Mouse (Mus musculus): ENCODE results near the gene Hoxb3. TPM values are rescaled to one million over a fixed set of nuclear protein-coding genes. Genes with fewer than 3 reads are reported as not detected.

Hoxb3 gene
- polyA plus RNA-seq, 1 experiment from 2014 or later: 13.9 TPM

GRCm38 (mm10) chr11:96306908-96307269 lies 16.2 kb upstream of the Hoxb3 start:
- Histone ChIP-seq H3K9ac (replicated peaks; ENCODE audit: low read depth, low read length) (peak overlapping the region; percentile 100), H3K9me3 (ENCODE audit: control insufficient read depth, low read length) (no peaks in the 10 kb centered on the region), H3K4me2 (ENCODE audit: low read depth, low read length) (peak overlapping the region; percentile 100), H3K27ac (ENCODE audit: low read depth, low read length) (peak overlapping the region; percentile 100), H3K36me3 (ENCODE audit: control insufficient read depth, insufficient read depth, low read length) (peaks cover 26% of the 10 kb centered on the region; the same call in 1 of the 2 replicates), H3K27me3 (ENCODE audit: control insufficient read depth, insufficient read depth, low read length) (no peaks in the 10 kb centered on the region), H3K4me1 (ENCODE audit: control insufficient read depth, insufficient read depth, low read length) (peaks cover 59% of the 10 kb centered on the region), H3K4me3 (ENCODE audit: low read depth, low read length) (peak overlapping the region; percentile 95)
- ATAC-seq (ENCODE audit: low read depth): peak; percentile 77
- WGBS: 4% methylated on average over 13 of the region's 13 CpGs

GRCm38 (mm10) chr11:96308763-96309162 lies 14.4 kb upstream of the Hoxb3 start:
- no peak for ATAC-seq (ENCODE audit: low read depth)
- Histone ChIP-seq H3K27ac (ENCODE audit: low read depth, low read length) (peak overlapping the region; percentile 100), H3K9ac (replicated peaks; ENCODE audit: low read depth, low read length) (peak overlapping the region; percentile 100), H3K27me3 (ENCODE audit: control insufficient read depth, insufficient read depth, low read length) (no peaks in the 10 kb centered on the region), H3K4me2 (ENCODE audit: low read depth, low read length) (peak overlapping the region; percentile 100), H3K9me3 (ENCODE audit: control insufficient read depth, low read length) (no peaks in the 10 kb centered on the region), H3K4me3 (ENCODE audit: low read depth, low read length) (peak overlapping the region; percentile 95), H3K36me3 (ENCODE audit: control insufficient read depth, insufficient read depth, low read length) (peaks cover 18% of the 10 kb centered on the region; the same call in 1 of the 2 replicates), H3K4me1 (ENCODE audit: control insufficient read depth, insufficient read depth, low read length) (peaks cover 65% of the 10 kb centered on the region)
- 5% methylated on average over 4 of the region's 4 CpGs for WGBS

GRCm38 (mm10) chr11:96309288-96309687 lies 13.8 kb upstream of the Hoxb3 start:
- Histone ChIP-seq H3K27ac (ENCODE audit: low read depth, low read length) (peak overlapping the region; percentile 100), H3K4me3 (ENCODE audit: low read depth, low read length) (peak overlapping the region; percentile 95), H3K4me1 (ENCODE audit: control insufficient read depth, insufficient read depth, low read length) (peaks cover 67% of the 10 kb centered on the region), H3K36me3 (ENCODE audit: control insufficient read depth, insufficient read depth, low read length) (peaks cover 13% of the 10 kb centered on the region; the same call in 1 of the 2 replicates), H3K4me2 (ENCODE audit: low read depth, low read length) (peak overlapping the region; percentile 100), H3K9ac (replicated peaks; ENCODE audit: low read depth, low read length) (peak overlapping the region; percentile 100), H3K27me3 (ENCODE audit: control insufficient read depth, insufficient read depth, low read length) (no peaks in the 10 kb centered on the region), H3K9me3 (ENCODE audit: control insufficient read depth, low read length) (no peaks in the 10 kb centered on the region)
- 0% methylated on average over 4 of the region's 4 CpGs for WGBS
- no peak for ATAC-seq (ENCODE audit: low read depth)

- Histone ChIP-seq H3K9ac (replicated peaks; ENCODE audit: low read depth, low read length) (peak overlapping the region; percentile 100), H3K27ac (ENCODE audit: low read depth, low read length) (peak overlapping the region; percentile 100), H3K36me3 (ENCODE audit: control insufficient read depth, insufficient read depth, low read length) (peaks cover 7% of the 10 kb centered on the region; the same call in 1 of the 2 replicates), H3K27me3 (ENCODE audit: control insufficient read depth, insufficient read depth, low read length) (no peaks in the 10 kb centered on the region), H3K4me3 (ENCODE audit: low read depth, low read length) (peak overlapping the region; percentile 95), H3K4me1 (ENCODE audit: control insufficient read depth, insufficient read depth, low read length) (peaks cover 72% of the 10 kb centered on the region), H3K4me2 (ENCODE audit: low read depth, low read length) (peak overlapping the region; percentile 100), H3K9me3 (ENCODE audit: control insufficient read depth, low read length) (no peaks in the 10 kb centered on the region)
- no peak for ATAC-seq (ENCODE audit: low read depth)
- WGBS: 4% methylated on average over 20 of the region's 20 CpGs
Observed at GRCm38 (mm10) chr11:96310183-96310938, 12.8 kb upstream of the Hoxb3 start.

GRCm38 (mm10) chr11:96311097-96311496 lies 12.0 kb upstream of the Hoxb3 start:
- Histone ChIP-seq H3K4me3 (ENCODE audit: low read depth, low read length) (peak overlapping the region; percentile 95), H3K36me3 (ENCODE audit: control insufficient read depth, insufficient read depth, low read length) (peaks cover 2% of the 10 kb centered on the region; the same call in 1 of the 2 replicates), H3K9ac (replicated peaks; ENCODE audit: low read depth, low read length) (peak overlapping the region; percentile 100), H3K9me3 (ENCODE audit: control insufficient read depth, low read length) (no peaks in the 10 kb centered on the region), H3K27me3 (ENCODE audit: control insufficient read depth, insufficient read depth, low read length) (no peaks in the 10 kb centered on the region), H3K4me1 (ENCODE audit: control insufficient read depth, insufficient read depth, low read length) (peaks cover 71% of the 10 kb centered on the region), H3K4me2 (ENCODE audit: low read depth, low read length) (peak overlapping the region; percentile 100), H3K27ac (ENCODE audit: low read depth, low read length) (peak overlapping the region; percentile 100)
- no peak for ATAC-seq (ENCODE audit: low read depth)
- 2% methylated on average over 6 of the region's 6 CpGs for WGBS

GRCm38 (mm10) chr11:96311520-96312417 lies 11.4 kb upstream of the Hoxb3 start:
- peak overlapping the region; percentile 95 for H3K4me3 ChIP-seq (ENCODE audit: low read depth, low read length)
- ATAC-seq (ENCODE audit: low read depth): peak; percentile 67
- H3K4me2 ChIP-seq (ENCODE audit: low read depth, low read length): peak overlapping the region; percentile 100
- no peaks in the 10 kb centered on the region for H3K36me3 ChIP-seq (ENCODE audit: control insufficient read depth, insufficient read depth, low read length)
- 1% methylated on average over 31 of the region's 31 CpGs for WGBS
- H3K27me3 ChIP-seq (ENCODE audit: control insufficient read depth, insufficient read depth, low read length): no peaks in the 10 kb centered on the region
- peak overlapping the region; percentile 100 for H3K27ac ChIP-seq (ENCODE audit: low read depth, low read length)
- peak overlapping the region; percentile 100 for H3K9ac ChIP-seq (replicated peaks; ENCODE audit: low read depth, low read length)
- H3K4me1 ChIP-seq (ENCODE audit: control insufficient read depth, insufficient read depth, low read length): peaks cover 71% of the 10 kb centered on the region
- no peaks in the 10 kb centered on the region for H3K9me3 ChIP-seq (ENCODE audit: control insufficient read depth, low read length)

- H3K4me3 ChIP-seq (ENCODE audit: low read depth, low read length): peak overlapping the region; percentile 95
- no peaks in the 10 kb centered on the region for H3K36me3 ChIP-seq (ENCODE audit: control insufficient read depth, insufficient read depth, low read length)
- no peak for ATAC-seq (ENCODE audit: low read depth)
- H3K9me3 ChIP-seq (ENCODE audit: control insufficient read depth, low read length): no peaks in the 10 kb centered on the region
- H3K4me2 ChIP-seq (ENCODE audit: low read depth, low read length): peak overlapping the region; percentile 100
- peak overlapping the region; percentile 100 for H3K9ac ChIP-seq (replicated peaks; ENCODE audit: low read depth, low read length)
- H3K4me1 ChIP-seq (ENCODE audit: control insufficient read depth, insufficient read depth, low read length): peaks cover 73% of the 10 kb centered on the region
- peak overlapping the region; percentile 100 for H3K27ac ChIP-seq (ENCODE audit: low read depth, low read length)
- H3K27me3 ChIP-seq (ENCODE audit: control insufficient read depth, insufficient read depth, low read length): no peaks in the 10 kb centered on the region
- WGBS: 16% methylated on average over 2 of the region's 2 CpGs
Observed at GRCm38 (mm10) chr11:96313134-96313533, 10.0 kb upstream of the Hoxb3 start.

GRCm38 (mm10) chr11:96313806-96314428 lies 9.2 kb upstream of the Hoxb3 start:
- H3K36me3 ChIP-seq (ENCODE audit: control insufficient read depth, insufficient read depth, low read length): no peaks in the 10 kb centered on the region
- H3K4me3 ChIP-seq (ENCODE audit: low read depth, low read length): peak overlapping the region; percentile 95
- peak overlapping the region; percentile 100 for H3K9ac ChIP-seq (replicated peaks; ENCODE audit: low read depth, low read length)
- peak overlapping the region; percentile 100 for H3K4me2 ChIP-seq (ENCODE audit: low read depth, low read length)
- WGBS: 3% methylated on average over 12 of the region's 12 CpGs
- ATAC-seq (ENCODE audit: low read depth): no peak
- H3K27ac ChIP-seq (ENCODE audit: low read depth, low read length): peak overlapping the region; percentile 100
- H3K9me3 ChIP-seq (ENCODE audit: control insufficient read depth, low read length): no peaks in the 10 kb centered on the region
- H3K4me1 ChIP-seq (ENCODE audit: control insufficient read depth, insufficient read depth, low read length): peaks cover 66% of the 10 kb centered on the region
- no peaks in the 10 kb centered on the region for H3K27me3 ChIP-seq (ENCODE audit: control insufficient read depth, insufficient read depth, low read length)

Data from neural tube, embryonic 14.5 days (tissue).